Mouse (Mus musculus) heart, embryonic 11.5 days (tissue): ENCODE measurements at regions not wholly inside any gene's neighbourhood (a gene's known extent, or its start where the extent isn't known, plus 50 kb on each side); places are given as distances from the start of the nearest gene placed in this dataset.

ENCODE experiments used
- ATAC-seq: fragments of 200-750 bp; cut with Nextera tagmentation; replicated peaks from 2 replicates; pipeline ENCODE4 v1.8.0; 2017; ENCODE audit warnings: moderate library complexity; ENCODE audit not compliant: insufficient number of reproducible peaks, low FRiP score, low TSS enrichment
- H3K27ac ChIP-seq: fragments of 300-500 bp; sonication (generic); 2 replicates; pipeline ENCODE4 v1.5.1; 2014; ENCODE audit warnings: mild to moderate bottlenecking, low read depth, low read length
- H3K27me3 ChIP-seq: fragments of 300-500 bp; sonication (generic); 2 replicates; pipeline ENCODE4 v1.6.1; 2014; ENCODE audit warnings: mild to moderate bottlenecking, low read length, mixed read lengths; ENCODE audit not compliant: control insufficient read depth, insufficient read depth
- H3K36me3 ChIP-seq: fragments of 300-500 bp; sonication (generic); 2 replicates; pipeline ENCODE4 v1.6.1; 2014; ENCODE audit warnings: mild to moderate bottlenecking, low read length, moderate library complexity, mixed read lengths; ENCODE audit not compliant: control insufficient read depth, insufficient read depth
- H3K4me1 ChIP-seq: fragments of 300-500 bp; sonication (generic); 2 replicates; pipeline ENCODE4 v1.6.1; 2014; ENCODE audit warnings: low read length; ENCODE audit not compliant: control insufficient read depth, insufficient read depth
- H3K4me2 ChIP-seq: fragments of 300-500 bp; sonication (generic); 2 replicates; pipeline ENCODE4 v1.6.1; 2014; ENCODE audit warnings: mild to moderate bottlenecking, moderate library complexity
- H3K4me3 ChIP-seq: fragments of 300-500 bp; sonication (generic); 2 replicates; pipeline ENCODE4 v1.5.1; 2014; ENCODE audit warnings: low read depth, low read length
- H3K9ac ChIP-seq: fragments of 300-500 bp; sonication (generic); 2 replicates; pipeline ENCODE4 v1.6.1; 2014; ENCODE audit warnings: mild to moderate bottlenecking, low read depth, low read length, moderate library complexity
- H3K9me3 ChIP-seq: fragments of 300-500 bp; sonication (generic); replicated peaks from 2 replicates; pipeline ENCODE4 v1.6.1; 2016; ENCODE audit warnings: low read length; ENCODE audit not compliant: control insufficient read depth
- WGBS: fragments of 180-500 bp; shearing (Covaris S2); extraction: QIAGEN DNeasy Blood & Tissue Kit; methylation state at CpG from one replicate; pipeline ENCODE4 v1.1.7; 2014; ENCODE audit not compliant: insufficient replicate concordance; 5-methylcytosine and 5-hydroxymethylcytosine counted together

- no peak for ATAC-seq
- Histone ChIP-seq H3K4me3 (no peak overlapping the region), H3K4me1 (no peaks in the 10 kb centered on the region), H3K4me2 (no peak overlapping the region), H3K9me3 (no peaks in the 10 kb centered on the region), H3K36me3 (no peaks in the 10 kb centered on the region), H3K9ac (no peak overlapping the region), H3K27me3 (no peaks in the 10 kb centered on the region), H3K27ac (no peak overlapping the region)
- WGBS, result 74% methylated on average over 3 of the region's 3 CpGs
Measured at GRCm38 (mm10) chr3:37997998-37998397, 273.7 kb upstream of the Gm5148 start.

GRCm38 (mm10) chr3:37989992-37990391 is 265.7 kb upstream of the Gm5148 start:
- no peaks in the 10 kb centered on the region; the same call in 1 of the 2 replicates for H3K4me1 ChIP-seq
- no peaks in the 10 kb centered on the region for H3K9me3 ChIP-seq
- WGBS, result 91% methylated on average over 6 of the region's 6 CpGs
- ATAC-seq, result no peak
- no peak overlapping the region for H3K27ac ChIP-seq
- H3K4me2 ChIP-seq, result no peak overlapping the region
- H3K4me3 ChIP-seq, result no peak overlapping the region
- peaks cover 5% of the 10 kb centered on the region; the same call in 1 of the 2 replicates for H3K27me3 ChIP-seq
- no peaks in the 10 kb centered on the region for H3K36me3 ChIP-seq
- H3K9ac ChIP-seq, result no peak overlapping the region

- ATAC-seq, result no peak
- Histone ChIP-seq H3K27me3 (peaks cover 5% of the 10 kb centered on the region; the same call in 1 of the 2 replicates), H3K36me3 (no peaks in the 10 kb centered on the region), H3K27ac (no peak overlapping the region), H3K4me3 (no peak overlapping the region), H3K4me1 (no peaks in the 10 kb centered on the region; the same call in 1 of the 2 replicates), H3K9me3 (no peaks in the 10 kb centered on the region), H3K4me2 (no peak overlapping the region), H3K9ac (no peak overlapping the region)
- WGBS, result 57% methylated on average over 20 of the region's 20 CpGs
Measured at GRCm38 (mm10) chr3:37987775-37988505, 263.6 kb upstream of the Gm5148 start.

- no peak overlapping the region for H3K27ac ChIP-seq
- H3K9ac ChIP-seq, result no peak overlapping the region
- peaks cover 5% of the 10 kb centered on the region; the same call in 1 of the 2 replicates for H3K27me3 ChIP-seq
- H3K4me3 ChIP-seq, result no peak overlapping the region
- H3K4me1 ChIP-seq, result no peaks in the 10 kb centered on the region; the same call in 1 of the 2 replicates
- no peaks in the 10 kb centered on the region for H3K36me3 ChIP-seq
- WGBS, result 59% methylated on average over 14 of the region's 14 CpGs
- no peak for ATAC-seq
- no peak overlapping the region for H3K4me2 ChIP-seq
- no peaks in the 10 kb centered on the region for H3K9me3 ChIP-seq
Measured at GRCm38 (mm10) chr3:37987007-37987774, 262.9 kb upstream of the Gm5148 start.

- Histone ChIP-seq H3K4me3 (no peak overlapping the region), H3K4me1 (no peaks in the 10 kb centered on the region; the same call in 1 of the 2 replicates), H3K27ac (no peak overlapping the region), H3K36me3 (no peaks in the 10 kb centered on the region), H3K27me3 (peaks cover 5% of the 10 kb centered on the region; the same call in 1 of the 2 replicates), H3K9ac (no peak overlapping the region), H3K4me2 (no peak overlapping the region), H3K9me3 (no peaks in the 10 kb centered on the region)
- 75% methylated on average over 9 of the region's 9 CpGs for WGBS
- no peak for ATAC-seq
Measured at GRCm38 (mm10) chr3:37984706-37985105, 260.4 kb upstream of the Gm5148 start.

GRCm38 (mm10) chr3:37981481-37982180 is 257.3 kb upstream of the Gm5148 start:
- no peak for ATAC-seq

GRCm38 (mm10) chr3:37979871-37980270 is 255.6 kb upstream of the Gm5148 start:
- Histone ChIP-seq H3K9ac (no peak overlapping the region), H3K9me3 (no peaks in the 10 kb centered on the region), H3K4me1 (0 out of 2 replicates have a peak, but pooled peaks cover 5% of the 10 kb centered on the region), H3K36me3 (no peaks in the 10 kb centered on the region), H3K27ac (no peak overlapping the region), H3K4me2 (no peak overlapping the region), H3K27me3 (no peaks in the 10 kb centered on the region), H3K4me3 (no peak overlapping the region)
- no peak for ATAC-seq
- 47% methylated on average over 5 of the region's 5 CpGs for WGBS

More at GRCm38 (mm10) chr3:37981481-37982180, 257.3 kb upstream of the Gm5148 start:
- Histone ChIP-seq H3K36me3 (no peaks in the 10 kb centered on the region), H3K4me3 (no peak overlapping the region), H3K27me3 (peaks cover 5% of the 10 kb centered on the region; the same call in 1 of the 2 replicates), H3K27ac (no peak overlapping the region), H3K9me3 (no peaks in the 10 kb centered on the region), H3K4me2 (no peak overlapping the region), H3K4me1 (0 out of 2 replicates have a peak, but pooled peaks cover under 1% of the 10 kb centered on the region), H3K9ac (no peak overlapping the region)
- 72% methylated on average over 7 of the region's 7 CpGs for WGBS

GRCm38 (mm10) chr3:37978481-37978880 is 254.2 kb upstream of the Gm5148 start:
- Histone ChIP-seq H3K4me3 (no peak overlapping the region), H3K36me3 (no peaks in the 10 kb centered on the region), H3K9me3 (no peaks in the 10 kb centered on the region), H3K27me3 (no peaks in the 10 kb centered on the region), H3K4me2 (no peak overlapping the region), H3K4me1 (0 out of 2 replicates have a peak, but pooled peaks cover 5% of the 10 kb centered on the region), H3K9ac (no peak overlapping the region), H3K27ac (no peak overlapping the region)
- no peak for ATAC-seq
- WGBS, result 26% methylated on average over 6 of the region's 6 CpGs
